Mouse (Mus musculus) lung, postnatal 0 days (tissue): ENCODE measurements at regions not wholly inside any gene's neighbourhood (a gene's known extent, or its start where the extent isn't known, plus 50 kb on each side); places are given as distances from the start of the nearest gene placed in this dataset.

Experiments
- CTCF ChIP-seq: IDR thresholded peaks from 2 replicates; pipeline ENCODE4 v1.5.1; 2016; ENCODE audit warnings: antibody characterized with exemption, mild to moderate bottlenecking
- EP300 ChIP-seq: IDR thresholded peaks from 2 replicates; pipeline ENCODE4 v1.6.1; 2016; ENCODE audit warnings: antibody characterized with exemption, mild to moderate bottlenecking, control low read depth

- TF ChIP-seq CTCF = no peak
- TF ChIP-seq EP300 = no peak
Measured at GRCm38 (mm10) chr1:143888510-143888909, 111.4 kb downstream of the Uchl5 start.
